Mouse (Mus musculus) hindbrain, embryonic 15.5 days (tissue): Measurements from ENCODE around the gene Glis2. TPM values are rescaled to one million over a fixed set of nuclear protein-coding genes. Genes with fewer than 3 reads are reported as not detected.

ENCODE experiments used
- ATAC-seq: fragments of 200-750 bp; cut with Nextera tagmentation; 2 replicates; pipeline ENCODE4 v1.8.0; 2017; ENCODE audit warnings: low read depth, moderate number of reproducible peaks, moderate TSS enrichment; ENCODE audit not compliant: low FRiP score
- H3K27ac ChIP-seq: fragments of 300-500 bp; sonication (generic); replicated peaks from 2 replicates; pipeline ENCODE4 v1.5.1; 2015; ENCODE audit warnings: mild to moderate bottlenecking, inconsistent platforms
- H3K27me3 ChIP-seq: fragments of 300-500 bp; sonication (generic); 2 replicates; pipeline ENCODE4 v1.6.1; 2015; ENCODE audit warnings: control low read depth, inconsistent platforms
- H3K36me3 ChIP-seq: fragments of 300-500 bp; sonication (generic); 2 replicates; pipeline ENCODE4 v1.6.1; 2015; ENCODE audit warnings: control low read depth, inconsistent platforms
- H3K4me1 ChIP-seq: fragments of 300-500 bp; sonication (generic); replicated peaks from 2 replicates; pipeline ENCODE4 v1.6.1; 2015; ENCODE audit warnings: control low read depth, inconsistent platforms
- H3K4me2 ChIP-seq: fragments of 300-500 bp; sonication (generic); 2 replicates; pipeline ENCODE4 v1.6.1; 2015; ENCODE audit warnings: moderate library complexity, mild to moderate bottlenecking, inconsistent platforms
- H3K4me3 ChIP-seq: fragments of 300-500 bp; sonication (generic); 2 replicates; pipeline ENCODE4 v1.5.1; 2015; ENCODE audit warnings: mild to moderate bottlenecking, inconsistent platforms
- H3K9ac ChIP-seq: fragments of 300-500 bp; sonication (generic); 2 replicates; pipeline ENCODE4 v1.6.1; 2015; ENCODE audit warnings: inconsistent platforms
- H3K9me3 ChIP-seq: fragments of 300-500 bp; sonication (generic); 2 replicates; pipeline ENCODE4 v1.6.1; 2016; ENCODE audit warnings: control low read depth, inconsistent platforms
- WGBS: fragments of 180-500 bp; shearing (Covaris S2); methylation state at CpG from one replicate; pipeline ENCODE4 v1.1.7; 2015; 5-methylcytosine and 5-hydroxymethylcytosine counted together
- polyA plus RNA-seq: library from polyadenylated mRNA; unstranded; fragments of >200 nt; fragmentation: Nextera tagmentation; extraction: Ambion mirVana; gene quantifications from 2 replicates; pipeline ENCODE4 v1.2.1, GENCODE M21; 2015

The Glis2 gene
- polyA plus RNA-seq, 1 experiment from 2014 or later: 19.7 TPM

DNA sequence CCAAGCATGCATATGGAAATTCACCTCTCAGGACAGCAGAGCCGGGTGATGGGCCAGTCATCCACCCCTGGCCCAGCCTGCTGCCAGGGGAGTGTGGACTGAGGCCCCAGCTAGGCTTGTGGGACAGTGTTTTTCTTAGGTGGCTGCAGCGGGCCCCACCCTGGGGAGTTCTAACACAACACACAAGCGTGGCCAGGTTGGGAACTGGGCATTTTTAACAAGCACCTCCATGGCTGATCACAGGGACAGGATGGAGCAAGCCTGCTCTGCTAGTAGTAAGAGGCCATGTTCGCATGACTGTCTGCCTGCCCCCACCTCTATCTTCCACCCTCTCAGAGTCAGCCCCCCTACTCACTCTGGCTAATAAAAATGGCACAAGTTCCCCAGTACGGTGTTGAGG, 3.5 kb downstream of the Glis2 start:
- Histone ChIP-seq H3K4me2 (peak overlapping the region; percentile 24), H3K36me3 (no peaks in the 10 kb centered on the region), H3K9me3 (no peaks in the 10 kb centered on the region), H3K27me3 (no peaks in the 10 kb centered on the region), H3K4me1 (peaks cover 73% of the 10 kb centered on the region), H3K9ac (no peak overlapping the region), H3K4me3 (no peak overlapping the region), H3K27ac (no peak overlapping the region)
- 62% methylated on average over 5 of the region's 5 CpGs for WGBS
- ATAC-seq: no peak

DNA sequence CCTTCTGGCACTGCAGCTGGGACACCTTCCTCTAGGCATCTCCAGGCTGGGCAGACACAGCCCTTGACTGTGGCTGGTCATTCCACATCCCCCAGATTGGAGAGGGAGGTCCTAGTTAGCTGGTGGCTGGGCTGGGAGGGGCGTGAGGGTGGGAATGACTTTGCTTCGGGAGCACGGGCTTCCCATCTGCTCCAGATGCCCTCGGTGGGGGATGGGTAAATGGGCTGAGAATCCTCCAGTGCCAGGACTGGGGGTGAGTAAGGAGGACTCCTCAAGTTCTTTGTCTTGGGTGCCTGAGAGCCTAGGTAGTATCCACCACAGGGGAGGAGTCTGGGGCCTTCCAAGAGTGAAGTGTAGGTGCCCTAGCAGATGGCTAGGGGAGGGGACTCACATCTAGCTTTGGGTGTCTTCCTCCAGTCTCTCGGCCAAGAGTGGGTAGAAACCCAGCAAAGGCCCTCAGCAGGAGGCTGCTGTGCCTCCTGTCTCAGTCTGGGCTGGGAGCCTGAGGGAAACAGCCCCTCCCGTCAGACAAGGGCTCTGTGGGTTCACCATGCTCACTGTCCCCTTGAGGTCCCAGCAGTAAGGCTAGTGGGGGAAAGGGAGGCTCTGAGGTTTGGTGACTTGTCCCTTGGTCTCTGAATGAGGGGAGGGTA, 4.5 kb downstream of the Glis2 start:
- H3K9ac ChIP-seq: no peak overlapping the region
- no peak overlapping the region for H3K4me3 ChIP-seq
- H3K4me2 ChIP-seq: peak overlapping the region; percentile 19; the same call in 1 of the 2 replicates
- ATAC-seq: no peak
- H3K27ac ChIP-seq: 0 out of 2 replicates have a peak overlapping the region, but pooled peaks have one; percentile 32
- no peaks in the 10 kb centered on the region for H3K36me3 ChIP-seq
- H3K9me3 ChIP-seq: no peaks in the 10 kb centered on the region
- no peaks in the 10 kb centered on the region for H3K27me3 ChIP-seq
- peaks cover 68% of the 10 kb centered on the region for H3K4me1 ChIP-seq
- WGBS: 12% methylated on average over 6 of the region's 6 CpGs

DNA sequence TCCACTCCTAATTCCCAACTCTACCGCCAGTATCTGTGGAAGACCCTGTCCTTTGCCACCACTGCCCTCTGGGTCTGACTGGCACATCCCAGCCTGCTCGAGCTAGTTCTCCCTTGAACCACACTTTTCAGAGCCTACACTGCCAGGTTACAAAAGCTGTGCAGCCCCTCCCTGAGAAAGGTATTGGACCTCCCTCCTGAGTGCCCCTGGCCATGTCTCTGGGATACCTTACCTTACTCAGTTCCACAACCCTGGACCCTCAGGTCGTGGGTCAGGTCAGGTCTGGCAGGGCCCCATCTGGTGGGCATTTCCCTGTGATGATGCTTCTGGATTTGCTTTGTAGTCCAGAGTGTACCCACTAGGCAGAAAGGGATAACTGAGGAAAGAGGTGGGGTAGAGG, 5.1 kb downstream of the Glis2 start:
- Histone ChIP-seq H3K27ac (0 out of 2 replicates have a peak overlapping the region, but pooled peaks have one; percentile 32), H3K4me1 (peaks cover 73% of the 10 kb centered on the region)
- 83% methylated on average over 3 of the region's 3 CpGs for WGBS

DNA sequence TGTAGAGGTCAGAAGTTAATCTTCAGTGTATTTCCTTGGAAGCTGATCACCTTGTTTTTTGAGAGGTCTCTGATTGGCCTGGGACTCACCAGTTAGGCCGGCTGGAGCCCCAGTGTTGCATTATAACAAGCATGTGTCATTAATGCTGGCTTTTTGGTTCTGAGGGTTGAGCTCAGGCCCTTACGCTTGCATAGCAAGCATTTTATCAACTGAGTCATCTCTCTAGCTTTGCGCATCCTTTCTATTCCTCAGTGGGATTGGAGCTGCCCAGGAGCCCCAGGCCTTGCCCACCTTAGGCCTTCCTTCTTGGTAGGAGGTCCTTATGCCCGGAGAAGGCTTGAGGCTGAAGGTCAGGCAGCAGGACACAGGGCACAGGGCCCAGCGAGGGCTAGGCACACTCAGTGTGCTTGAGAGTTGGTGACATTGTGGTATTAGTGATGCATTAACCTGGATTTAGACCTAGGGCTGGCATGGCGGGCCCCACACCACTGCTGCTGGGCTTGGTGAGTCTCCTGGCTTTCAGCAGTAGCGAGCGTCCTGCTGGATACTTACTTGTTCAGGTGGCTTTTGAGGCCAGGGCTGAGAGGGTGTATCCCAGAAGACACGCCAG, 6.3 kb downstream of the Glis2 start:
- Histone ChIP-seq H3K4me2 (no peak overlapping the region), H3K4me3 (no peak overlapping the region), H3K4me1 (peaks cover 75% of the 10 kb centered on the region), H3K27ac (no peak overlapping the region), H3K9me3 (no peaks in the 10 kb centered on the region), H3K36me3 (no peaks in the 10 kb centered on the region), H3K27me3 (no peaks in the 10 kb centered on the region), H3K9ac (no peak overlapping the region)
- WGBS: 80% methylated on average over 9 of the region's 9 CpGs
- ATAC-seq: no peak

More for the DNA sequence above, 5.1 kb downstream of the Glis2 start:
- Histone ChIP-seq H3K9me3 (no peaks in the 10 kb centered on the region), H3K27me3 (no peaks in the 10 kb centered on the region), H3K9ac (no peak overlapping the region), H3K4me3 (no peak overlapping the region), H3K36me3 (no peaks in the 10 kb centered on the region), H3K4me2 (no peak overlapping the region)
- no peak for ATAC-seq

DNA sequence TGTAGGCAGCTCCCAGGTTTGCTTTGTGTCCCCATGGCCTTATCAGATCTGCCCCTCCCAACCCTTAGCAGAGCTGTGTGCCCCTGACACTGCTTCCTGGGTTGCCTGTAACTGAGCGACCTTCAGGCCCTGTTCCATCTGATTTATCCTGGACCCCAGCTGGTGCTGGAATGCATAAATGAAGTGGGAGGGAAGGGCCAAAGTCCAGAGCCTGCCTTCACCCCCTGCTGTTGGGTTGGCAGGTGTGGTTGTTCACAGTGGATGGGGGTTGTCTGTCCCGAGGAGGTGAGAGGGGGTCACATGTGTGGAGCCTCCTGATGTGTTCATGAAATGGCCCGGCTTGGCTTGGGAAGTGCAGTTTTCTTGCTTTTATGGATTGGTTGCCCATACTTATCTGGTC, 7.7 kb downstream of the Glis2 start:
- Histone ChIP-seq H3K9me3 (no peaks in the 10 kb centered on the region), H3K4me1 (peaks cover 75% of the 10 kb centered on the region), H3K9ac (no peak overlapping the region), H3K36me3 (no peaks in the 10 kb centered on the region), H3K27me3 (no peaks in the 10 kb centered on the region), H3K4me2 (no peak overlapping the region), H3K27ac (peak overlapping the region; percentile 38; the same call in 1 of the 2 replicates), H3K4me3 (no peak overlapping the region)
- no peak for ATAC-seq
- 12% methylated on average over 3 of the region's 3 CpGs for WGBS

DNA sequence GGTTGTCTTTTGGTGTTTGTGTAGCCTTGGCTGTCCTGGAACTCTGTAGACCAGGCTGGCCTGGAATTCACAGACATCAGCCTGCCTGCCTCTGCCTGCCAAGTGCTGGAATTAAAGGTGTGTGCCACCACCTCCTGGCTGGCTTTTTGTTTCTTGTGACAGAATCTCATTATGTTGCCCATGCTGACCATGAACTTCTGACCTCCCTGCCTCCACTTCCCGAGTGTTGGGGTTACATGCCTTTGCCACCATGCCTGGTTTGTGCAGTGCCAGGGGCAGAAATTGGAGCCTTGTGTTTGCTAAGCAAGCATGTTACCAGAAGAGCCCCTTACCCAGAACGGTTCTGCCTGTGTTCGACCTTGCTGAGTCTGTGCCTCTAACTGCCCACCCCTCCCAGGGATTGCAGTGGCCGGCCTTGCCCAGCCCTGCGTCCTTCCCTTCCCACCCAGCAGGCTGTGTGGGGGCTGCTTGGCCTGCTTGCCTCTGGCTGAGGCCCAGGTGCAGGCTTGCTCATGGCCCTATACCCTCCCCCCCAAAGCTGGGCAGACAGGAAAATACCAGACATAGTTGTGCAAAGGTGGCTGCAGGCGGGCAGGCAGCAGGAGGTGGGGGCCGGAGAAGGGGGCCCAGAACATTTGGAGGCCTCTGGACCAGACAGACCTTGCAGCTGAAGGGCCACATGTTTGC, 8.4 kb downstream of the Glis2 start:
- WGBS: 30% methylated on average over 7 of the region's 7 CpGs
- Histone ChIP-seq H3K27me3 (no peaks in the 10 kb centered on the region), H3K9ac (no peak overlapping the region), H3K9me3 (no peaks in the 10 kb centered on the region), H3K4me2 (no peak overlapping the region), H3K4me3 (no peak overlapping the region), H3K36me3 (no peaks in the 10 kb centered on the region), H3K4me1 (peaks cover 73% of the 10 kb centered on the region), H3K27ac (peak overlapping the region; percentile 38; the same call in 1 of the 2 replicates)
- ATAC-seq: no peak

DNA sequence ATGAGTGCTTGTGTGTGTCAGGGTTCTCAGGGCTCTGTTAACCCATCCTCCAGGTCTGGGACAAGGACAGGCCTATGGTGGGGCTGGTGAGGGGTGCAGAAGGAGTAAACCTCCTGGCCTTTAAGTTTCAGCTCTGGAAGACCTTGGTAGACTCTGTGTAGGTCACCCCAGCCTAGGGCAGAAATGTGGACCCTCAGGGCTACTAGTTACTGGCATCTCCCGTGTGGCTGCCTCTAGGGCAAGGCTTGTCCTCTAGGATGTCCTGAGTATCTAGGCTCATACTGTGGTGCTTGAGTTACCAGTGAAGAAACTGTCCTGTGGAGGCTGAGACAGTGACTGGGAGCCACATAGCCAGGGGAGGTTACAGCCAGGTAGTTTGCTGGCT, 8.9 kb downstream of the Glis2 start:
- Histone ChIP-seq H3K27ac (no peak overlapping the region), H3K4me3 (no peak overlapping the region), H3K27me3 (no peaks in the 10 kb centered on the region), H3K4me1 (peaks cover 68% of the 10 kb centered on the region), H3K36me3 (no peaks in the 10 kb centered on the region), H3K9me3 (no peaks in the 10 kb centered on the region), H3K4me2 (no peak overlapping the region), H3K9ac (no peak overlapping the region)
- no peak for ATAC-seq
- 56% methylated on average over 1 of the region's 1 CpGs for WGBS

DNA sequence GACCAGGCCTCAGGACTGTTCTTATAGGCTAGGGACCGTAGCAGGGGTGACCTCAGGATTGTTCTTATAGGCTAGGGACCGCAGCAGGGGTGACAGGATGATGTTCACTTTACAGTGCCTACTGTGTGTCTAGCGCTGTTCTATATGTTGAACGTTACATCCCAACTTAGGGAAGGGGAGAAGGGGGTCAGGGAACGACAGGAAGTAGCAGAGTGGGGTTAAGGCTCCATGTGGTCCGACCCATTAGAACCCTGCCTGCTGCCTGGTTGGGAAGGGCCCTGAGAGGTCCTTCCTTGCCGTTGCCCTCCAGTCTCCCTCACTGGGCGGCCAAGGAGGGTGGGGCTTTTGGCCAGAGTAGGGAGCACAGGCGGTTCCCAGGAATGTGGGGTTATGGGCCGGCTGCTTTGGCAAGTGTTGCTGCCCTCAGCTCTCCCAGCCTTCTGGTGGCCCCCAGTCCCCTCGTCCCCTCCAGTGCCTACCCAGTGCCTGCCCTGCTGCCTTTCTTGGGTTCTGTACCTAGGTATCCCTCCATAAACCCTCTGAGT, 9.9 kb downstream of the Glis2 start:
- Histone ChIP-seq H3K9me3 (no peaks in the 10 kb centered on the region), H3K4me3 (no peak overlapping the region), H3K9ac (no peak overlapping the region), H3K27ac (no peak overlapping the region), H3K36me3 (0 out of 2 replicates have a peak, but pooled peaks cover 4% of the 10 kb centered on the region), H3K4me1 (peaks cover 59% of the 10 kb centered on the region), H3K27me3 (no peaks in the 10 kb centered on the region), H3K4me2 (no peak overlapping the region)
- no peak for ATAC-seq
- WGBS: 75% methylated on average over 11 of the region's 11 CpGs

DNA sequence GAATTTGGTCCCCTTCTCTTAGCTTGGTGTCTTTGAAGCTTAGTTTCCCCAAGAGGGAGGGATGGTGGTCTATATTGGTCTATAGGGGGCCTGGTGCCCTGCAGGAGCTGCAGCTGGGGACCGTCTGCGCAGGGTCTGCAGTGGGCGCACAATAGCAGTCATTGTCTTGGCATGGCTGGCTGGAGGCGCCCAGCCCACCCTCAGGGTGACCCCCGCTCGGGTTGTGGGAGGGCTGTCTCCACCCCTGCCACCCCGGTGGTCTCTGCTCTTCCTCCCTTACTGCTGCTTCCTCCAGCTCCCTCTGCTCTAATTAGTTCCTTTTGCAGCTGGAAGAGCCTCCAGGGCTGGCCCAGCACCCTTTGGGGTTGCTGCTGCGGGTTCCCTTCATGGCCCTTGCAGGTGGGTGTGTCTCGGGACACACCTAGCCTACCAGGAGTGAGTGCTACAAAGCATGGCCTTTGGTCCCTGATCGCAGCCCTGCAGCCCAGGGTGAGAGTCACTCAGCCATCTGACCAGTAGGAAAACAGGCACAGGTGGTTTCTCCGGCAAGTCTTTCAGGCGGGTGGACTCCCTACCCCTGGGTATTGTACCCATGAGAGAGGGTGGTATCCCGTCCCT, 11.1 kb downstream of the Glis2 start:
- Histone ChIP-seq H3K27ac (no peak overlapping the region), H3K9me3 (no peaks in the 10 kb centered on the region), H3K9ac (no peak overlapping the region), H3K4me2 (no peak overlapping the region), H3K27me3 (no peaks in the 10 kb centered on the region), H3K4me1 (peaks cover 55% of the 10 kb centered on the region), H3K4me3 (no peak overlapping the region), H3K36me3 (peaks cover 8% of the 10 kb centered on the region; the same call in 1 of the 2 replicates)
- WGBS: 54% methylated on average over 13 of the region's 13 CpGs
- no peak for ATAC-seq

DNA sequence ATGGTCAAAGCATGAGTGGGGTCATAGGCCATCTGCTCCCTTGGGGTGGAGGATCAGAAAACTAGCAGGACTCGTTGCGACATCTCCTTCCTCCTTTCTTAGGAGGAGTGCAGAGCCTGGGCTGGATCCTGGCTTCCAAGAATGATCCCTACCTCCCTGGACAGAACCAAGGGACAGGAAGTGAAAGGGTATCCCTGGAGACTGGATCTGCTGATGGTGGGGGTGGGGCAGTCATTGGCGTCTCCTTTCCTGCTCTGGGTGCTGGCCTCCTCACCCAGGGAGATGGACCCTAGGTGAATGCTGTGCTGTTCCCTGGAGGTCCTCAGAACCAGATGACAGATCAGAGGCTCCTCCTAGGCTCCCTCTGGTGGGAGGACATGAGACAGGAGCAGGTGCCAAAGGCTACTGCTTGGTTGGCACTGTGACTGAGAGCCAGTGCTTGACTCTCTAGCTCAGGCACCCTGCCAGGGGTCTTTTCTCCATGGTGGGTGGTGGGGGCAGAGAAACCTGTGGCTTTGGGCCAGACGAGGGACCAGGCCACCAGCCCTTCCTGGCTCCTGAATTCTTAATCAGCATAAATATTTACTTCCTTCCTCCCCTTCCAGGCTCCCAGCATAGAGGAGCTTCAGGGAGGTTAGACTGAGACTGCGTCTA, 12.0 kb downstream of the Glis2 start:
- H3K27ac ChIP-seq: peak overlapping the region; percentile 18; the same call in 1 of the 2 replicates
- H3K27me3 ChIP-seq: no peaks in the 10 kb centered on the region
- H3K36me3 ChIP-seq: peaks cover 12% of the 10 kb centered on the region
- H3K4me3 ChIP-seq: no peak overlapping the region
- 34% methylated on average over 5 of the region's 5 CpGs for WGBS
- peaks cover 51% of the 10 kb centered on the region for H3K4me1 ChIP-seq
- peak; percentile 15; the same call in 1 of the 2 replicates for ATAC-seq
- H3K4me2 ChIP-seq: no peak overlapping the region
- no peaks in the 10 kb centered on the region for H3K9me3 ChIP-seq
- H3K9ac ChIP-seq: no peak overlapping the region

DNA sequence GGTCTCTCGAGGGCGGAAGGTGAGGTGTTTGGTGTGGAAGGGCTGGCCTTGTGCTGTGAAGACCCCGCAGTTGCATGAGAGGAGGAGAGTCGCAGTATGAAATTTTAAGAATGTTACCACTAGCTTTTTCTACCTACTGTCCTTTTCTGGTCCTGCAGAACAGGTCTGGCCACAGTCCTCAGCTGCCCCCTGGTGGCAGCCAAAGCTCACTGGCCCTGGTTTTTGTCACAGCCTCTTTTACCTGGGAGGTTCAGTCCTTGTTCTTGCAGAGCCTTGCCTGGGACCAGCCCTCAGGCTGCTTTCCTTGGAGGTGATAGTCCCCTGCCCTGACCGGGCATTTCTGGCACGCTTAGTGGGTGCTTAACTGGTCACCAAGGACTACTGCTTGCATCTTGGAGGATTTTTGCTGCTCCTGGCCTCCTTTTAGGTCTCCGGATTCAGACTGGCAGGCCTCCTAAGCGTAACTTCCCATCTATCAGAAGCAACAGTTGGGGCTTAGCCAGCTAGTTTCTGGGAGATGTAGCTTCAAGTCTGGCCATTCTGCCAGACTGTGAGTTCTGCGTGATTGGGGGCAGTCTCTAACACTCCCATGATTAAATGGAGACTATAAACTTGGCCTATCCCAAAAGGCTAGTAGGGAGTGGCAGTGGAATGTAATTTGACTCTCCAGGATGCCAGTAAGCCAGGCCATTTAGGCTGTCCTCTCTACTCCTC, 13.5 kb downstream of the Glis2 start:
- Histone ChIP-seq H3K9ac (no peak overlapping the region), H3K27ac (peak overlapping the region; percentile 39; the same call in 1 of the 2 replicates), H3K4me1 (peaks cover 39% of the 10 kb centered on the region)

More for the DNA sequence above, 13.5 kb downstream of the Glis2 start:
- Histone ChIP-seq H3K4me3 (no peak overlapping the region), H3K9me3 (no peaks in the 10 kb centered on the region), H3K4me2 (no peak overlapping the region), H3K36me3 (peaks cover 19% of the 10 kb centered on the region), H3K27me3 (no peaks in the 10 kb centered on the region)
- peak; percentile 49; the same call in 1 of the 2 replicates for ATAC-seq
- WGBS: 54% methylated on average over 9 of the region's 9 CpGs
